Comparison of ENCODE assay signal across 22 mouse cellular contexts in the genomic region with DNA sequence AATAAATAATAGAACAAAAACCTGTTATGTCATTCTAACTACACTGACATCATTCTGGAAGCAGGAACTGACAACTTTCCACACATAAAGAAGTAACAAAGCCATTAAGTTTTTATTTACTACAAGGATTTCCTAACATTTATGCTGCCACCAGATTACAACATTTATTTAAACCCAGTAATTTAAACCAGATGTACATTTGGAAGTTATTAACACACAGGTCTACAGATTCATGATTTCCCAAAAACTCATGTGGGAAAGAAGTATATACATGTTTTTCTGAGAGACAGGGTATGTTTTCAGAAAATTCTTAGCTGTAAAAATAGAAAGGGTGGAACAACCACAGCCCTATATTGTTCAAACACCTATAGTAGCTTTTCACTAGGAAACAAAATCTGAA. TPM values are rescaled to one million over a fixed set of nuclear protein-coding genes. Genes with fewer than 3 reads are reported as not detected.
DNase-seq lines count a peak whose midpoint lies in the region; ATAC-seq and TF ChIP-seq lines count a peak whose summit lies in the region.
"Had no signal": no experiment of that assay in that cellular context is flagged by ENCODE, and none has a peak within 500 bp of the region (broad histone marks: within the 10 kb centered on the region; RNA-seq: fewer than 3 reads in every experiment).

No protein-coding gene starts in this region.

- H3K4me2 ChIP-seq in embryonic facial prominence, embryonic 14.5 days (ENCODE audit: low read depth, low read length): no peak overlapping the region
- H3K4me2 ChIP-seq in kidney, embryonic 14.5 days (replicated peaks; ENCODE audit: low read depth, low read length): no peak overlapping the region
- H3K4me2 ChIP-seq: forebrain, embryonic 12.5 days; forebrain, embryonic 15.5 days; heart, embryonic 11.5 days; hindbrain, embryonic 12.5 days; hindbrain, embryonic 15.5 days; intestine, embryonic 15.5 days had no signal

- H3K4me1 ChIP-seq in embryonic facial prominence, embryonic 14.5 days (ENCODE audit: control insufficient read depth, insufficient read depth, low read length): 0 out of 2 replicates have a peak, but pooled peaks cover 3% of the 10 kb centered on the region
- no peaks in the 10 kb centered on the region for H3K4me1 ChIP-seq in kidney, embryonic 14.5 days (ENCODE audit: control insufficient read depth, insufficient read depth, low read length)
- H3K4me1 ChIP-seq: intestine, embryonic 15.5 days had no signal

- no peaks in the 10 kb centered on the region for H3K27me3 ChIP-seq in embryonic facial prominence, embryonic 14.5 days (replicated peaks; ENCODE audit: control insufficient read depth, insufficient read depth, low read length)
- no peaks in the 10 kb centered on the region for H3K27me3 ChIP-seq in kidney, embryonic 14.5 days (ENCODE audit: control insufficient read depth, insufficient read depth, low read length)
- H3K27me3 ChIP-seq: forebrain, embryonic 12.5 days; forebrain, embryonic 15.5 days; hindbrain, embryonic 12.5 days; hindbrain, embryonic 15.5 days; intestine, embryonic 15.5 days; Patski had no signal

- H3K27ac ChIP-seq in embryonic facial prominence, embryonic 14.5 days (replicated peaks; ENCODE audit: low read depth, low read length): no peak overlapping the region
- no peak overlapping the region for H3K27ac ChIP-seq in left cerebral cortex, adult 2 months
- H3K27ac ChIP-seq in kidney, embryonic 14.5 days (ENCODE audit: low read depth, low read length): no peak overlapping the region
- H3K27ac ChIP-seq: forebrain, embryonic 12.5 days; forebrain, embryonic 15.5 days; hindbrain, embryonic 12.5 days; hindbrain, embryonic 15.5 days; intestine, embryonic 15.5 days had no signal

- no peak for ATAC-seq in embryonic facial prominence, embryonic 14.5 days (ENCODE audit: low read depth)
- ATAC-seq in kidney, embryonic 14.5 days (ENCODE audit: low FRiP score, low TSS enrichment): no peak
- ATAC-seq: forebrain, embryonic 15.5 days; intestine, embryonic 15.5 days; Patski had no signal

- no peaks in the 10 kb centered on the region for H3K9me3 ChIP-seq in embryonic facial prominence, embryonic 14.5 days (ENCODE audit: control insufficient read depth, low read length)
- H3K9me3 ChIP-seq in kidney, embryonic 14.5 days (ENCODE audit: control insufficient read depth, low read length): no peaks in the 10 kb centered on the region
- H3K9me3 ChIP-seq: forebrain, embryonic 12.5 days; forebrain, embryonic 15.5 days; hindbrain, embryonic 12.5 days; hindbrain, embryonic 15.5 days; intestine, embryonic 15.5 days had no signal

- intact Hi-C loops in left cerebral cortex, adult 2 months (cut with DNase I): no loop called here

- H3K36me3 ChIP-seq in embryonic facial prominence, embryonic 14.5 days (ENCODE audit: control insufficient read depth, insufficient read depth, low read length): peaks cover 77% of the 10 kb centered on the region
- peaks cover 82% of the 10 kb centered on the region for H3K36me3 ChIP-seq in kidney, embryonic 14.5 days (ENCODE audit: control insufficient read depth, insufficient read depth, low read length)

- H3K9ac ChIP-seq in embryonic facial prominence, embryonic 14.5 days (ENCODE audit: low read depth, low read length): no peak overlapping the region
- no peak overlapping the region for H3K9ac ChIP-seq in kidney, embryonic 14.5 days (ENCODE audit: low read depth, low read length)
- H3K9ac ChIP-seq: forebrain, embryonic 12.5 days; forebrain, embryonic 15.5 days; hindbrain, embryonic 12.5 days; hindbrain, embryonic 15.5 days; intestine, embryonic 15.5 days had no signal

- TF ChIP-seq CTCF in left cerebral cortex, adult 2 months (IDR thresholded peaks at IDR 0.05): no peak

- DNase-seq in 3T3-L1 (ENCODE audit: low read depth, low spot score): peak; percentile 55
- peak; percentile 65 for DNase-seq in NIH3T3 (ENCODE audit: low read depth)
- peak; percentile 33 for DNase-seq in embryonic facial prominence, embryonic 14.5 days (ENCODE audit: low spot score)
- no peak for DNase-seq in left cerebral cortex, adult 2 months (ENCODE audit: extremely low spot score in 1 of 2, low spot score in 2 of 2)
- no peak for DNase-seq in right cerebral cortex, adult 18-20 months
- DNase-seq: adrenal gland, adult 2 months; adrenal gland, postnatal 14 days; cerebellum, adult 11 months; cerebellum, adult 2 months; cerebellum, adult 9-11 months; cerebellum, postnatal 25 days; gastrocnemius, postnatal 10 days; gastrocnemius, postnatal 36 days had no signal

- H3K4me3 ChIP-seq in embryonic facial prominence, embryonic 14.5 days (ENCODE audit: low read depth, low read length): no peak overlapping the region
- H3K4me3 ChIP-seq in left cerebral cortex, adult 2 months: no peak overlapping the region
- no peak overlapping the region for H3K4me3 ChIP-seq in kidney, embryonic 14.5 days (ENCODE audit: low read length)
- H3K4me3 ChIP-seq: erythroblast, embryonic 14.5 days; forebrain, embryonic 12.5 days; forebrain, embryonic 15.5 days; hindbrain, embryonic 12.5 days; hindbrain, embryonic 15.5 days; intestine, embryonic 15.5 days had no signal

RNA-seq across cellular contexts. Expression of gene Kdm3a, which starts 8.1 kb away (rescaled TPM):
- 27.7 and 34.9 TPM in 2 replicates for polyA plus RNA-seq in embryonic facial prominence, embryonic 14.5 days (2014; fragmentation: Nextera tagmentation; extraction: Ambion mirVana)
- total RNA-seq in left cerebral cortex, adult 2 months (2021): 10 to 100 TPM; 48.9 to 53.7 TPM
- polyA plus RNA-seq in kidney, embryonic 14.5 days (2014; fragmentation: Nextera tagmentation; extraction: Ambion mirVana): 26.7 and 47.5 TPM in 2 replicates

Comparison
In these comparisons a context has a peak if more than half of its experiments do, and no peak if none do; other contexts are left out.
1. DNase-seq: peak in 3T3-L1 (single experiment), NIH3T3 (single experiment) and embryonic facial prominence, embryonic 14.5 days (single experiment); none in left cerebral cortex, adult 2 months (0 of 2) and right cerebral cortex, adult 18-20 months (single experiment).